Mouse (Mus musculus): ENCODE measurements around the gene Slc8a3. TPM values are rescaled to one million over a fixed set of nuclear protein-coding genes. Genes with fewer than 3 reads are reported as not detected.

The Slc8a3 gene
- total and polyA plus RNA-seq, 3 experiments: not detected

- Histone ChIP-seq H3K27me3 (ENCODE audit: control insufficient read depth in 1 of 2, insufficient read depth in 2 of 2, low read length in 2 of 2) (peaks cover 0 to 3% of the 10 kb centered on the region in 2 experiments), H3K4me1 (ENCODE audit: control insufficient read depth in 1 of 2, insufficient read depth in 2 of 2, low read length in 2 of 2) (no peaks in the 10 kb centered on the region), H3K36me3 (ENCODE audit: control insufficient read depth in 1 of 2, insufficient read depth in 2 of 2, low read length in 2 of 2) (no peaks in the 10 kb centered on the region), H3K4me3 (ENCODE audit: control insufficient read depth in 1 of 2, insufficient read depth in 1 of 2, low read depth in 2 of 2, low read length in 2 of 2) (no peak overlapping the region), H3K9ac (ENCODE audit: control insufficient read depth, low read depth, low read length, poor library complexity, severe bottlenecking) (no peak overlapping the region), H3K79me2 (ENCODE audit: control insufficient read depth, insufficient read depth, low read length, poor library complexity) (no peaks in the 10 kb centered on the region), H3K27ac (ENCODE audit: control insufficient read depth, low read depth, low read length) (no peak overlapping the region), H3K9me3 (replicated peaks; ENCODE audit: insufficient read depth, low read length) (no peaks in the 10 kb centered on the region)
- no peak for DNase-seq (ENCODE audit: low read depth, low spot score)
- TF ChIP-seq CHD1 (IDR thresholded peaks at IDR 0.05; ENCODE audit: low read depth, low read length) (no peak), CTCF (IDR thresholded peaks at IDR 0.05 in 2 of 3, conservative IDR thresholded peaks at IDR 0.05 in 1 of 3; ENCODE audit: control insufficient read depth in 1 of 3, insufficient read depth in 1 of 3, low read depth in 2 of 3, low read length in 3 of 3, poor library complexity in 1 of 3, severe bottlenecking in 1 of 3) (no peak), MYC (IDR thresholded peaks at IDR 0.05; ENCODE audit: low read depth, low read length) (no peak)
Measured at GRCm38 (mm10) chr12:81262821-81263220, 70.2 kb downstream of the Slc8a3 start.

DNA sequence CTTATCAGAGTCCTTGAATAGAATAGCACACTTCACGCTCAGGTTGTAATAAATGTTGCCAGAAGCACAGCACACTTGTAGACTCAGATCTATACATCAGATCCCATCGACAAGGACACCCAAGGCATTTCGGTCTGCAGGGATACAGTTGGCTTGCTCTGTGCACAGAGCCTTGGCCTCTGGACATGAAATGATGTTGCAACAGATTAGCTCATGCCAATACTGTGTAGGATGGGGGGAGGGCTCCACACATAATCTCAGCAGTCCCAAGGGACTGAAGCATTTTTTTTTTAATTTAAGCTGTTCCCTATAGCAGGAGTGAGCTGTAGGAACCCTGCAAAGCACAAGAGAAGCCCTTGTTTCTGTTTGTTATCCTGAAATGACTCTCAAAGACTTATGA is 74.8 kb downstream of the Slc8a3 start:
- no peak overlapping the region for H3K9ac ChIP-seq (ENCODE audit: control insufficient read depth, low read depth, low read length, poor library complexity, severe bottlenecking)
- no peak overlapping the region for H3K27ac ChIP-seq (ENCODE audit: control insufficient read depth, low read depth, low read length)
- peaks cover 0 to 4% of the 10 kb centered on the region in 2 experiments; a peak in 3 of 4 replicates for H3K27me3 ChIP-seq (ENCODE audit: control insufficient read depth in 1 of 2, insufficient read depth in 2 of 2, low read length in 2 of 2)
- no peaks in the 10 kb centered on the region for H3K79me2 ChIP-seq (ENCODE audit: control insufficient read depth, insufficient read depth, low read length, poor library complexity)
- no peak for TF ChIP-seq JUND (IDR thresholded peaks at IDR 0.05; ENCODE audit: low read depth, low read length)
- no peak for TF ChIP-seq MAFK (IDR thresholded peaks at IDR 0.05; ENCODE audit: borderline replicate concordance, low read depth, low read length)
- no peak for TF ChIP-seq USF1 (IDR thresholded peaks at IDR 0.05; ENCODE audit: low read depth, low read length)
- no peak for TF ChIP-seq E2F4 (IDR thresholded peaks at IDR 0.05; ENCODE audit: borderline replicate concordance, low read depth, low read length)
- TF ChIP-seq POLR2A (IDR thresholded peaks at IDR 0.05; ENCODE audit: control insufficient read depth in 1 of 2, insufficient read depth in 1 of 2, low read depth in 1 of 2, low read length in 2 of 2, poor library complexity in 1 of 2): no peak
- no peak for TF ChIP-seq CHD2 (IDR thresholded peaks at IDR 0.05; ENCODE audit: low read length)
- no peak for TF ChIP-seq ZKSCAN1 (IDR thresholded peaks at IDR 0.05; ENCODE audit: low read depth, low read length)
- TF ChIP-seq MXI1 (IDR thresholded peaks at IDR 0.05; ENCODE audit: low read depth, low read length): no peak
- H3K9me3 ChIP-seq (replicated peaks; ENCODE audit: insufficient read depth, low read length): no peaks in the 10 kb centered on the region
- H3K4me3 ChIP-seq (ENCODE audit: control insufficient read depth in 1 of 2, insufficient read depth in 1 of 2, low read depth in 2 of 2, low read length in 2 of 2): no peak overlapping the region
- no peaks in the 10 kb centered on the region for H3K36me3 ChIP-seq (ENCODE audit: control insufficient read depth in 1 of 2, insufficient read depth in 2 of 2, low read length in 2 of 2)
- DNase-seq (ENCODE audit: low read depth, low spot score): no peak
- no peaks in the 10 kb centered on the region for H3K4me1 ChIP-seq (ENCODE audit: control insufficient read depth in 1 of 2, insufficient read depth in 2 of 2, low read length in 2 of 2)

DNA sequence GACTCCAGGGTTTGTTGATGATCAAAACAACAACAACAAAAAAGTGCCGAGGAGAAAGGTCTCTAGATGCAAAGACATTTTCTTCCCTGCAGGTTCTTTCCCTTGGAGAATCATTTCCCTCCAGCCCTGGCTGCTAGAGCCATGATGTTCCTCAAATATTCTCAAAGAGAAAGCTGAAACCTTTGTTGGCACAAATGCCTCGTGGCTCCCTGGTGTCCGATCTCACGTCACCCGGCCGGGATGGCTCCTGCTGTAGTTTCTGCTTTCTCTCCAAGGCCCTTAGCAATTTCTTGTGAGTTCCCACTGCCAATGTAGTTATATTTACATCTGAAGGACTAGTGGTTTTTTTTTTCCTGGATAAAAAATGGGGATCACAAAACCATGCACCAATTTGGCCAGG is 87.6 kb downstream of the Slc8a3 start:
- no peak overlapping the region for H3K4me3 ChIP-seq (ENCODE audit: control insufficient read depth in 1 of 2, insufficient read depth in 1 of 2, low read depth in 2 of 2, low read length in 2 of 2)
- TF ChIP-seq E2F4 (IDR thresholded peaks at IDR 0.05; ENCODE audit: borderline replicate concordance, low read depth, low read length) (no peak), CTCF (IDR thresholded peaks at IDR 0.05 in 2 of 3, conservative IDR thresholded peaks at IDR 0.05 in 1 of 3; ENCODE audit: control insufficient read depth in 1 of 3, insufficient read depth in 1 of 3, low read depth in 2 of 3, low read length in 3 of 3, poor library complexity in 1 of 3, severe bottlenecking in 1 of 3) (no peak)
- H3K9ac ChIP-seq (ENCODE audit: control insufficient read depth, low read depth, low read length, poor library complexity, severe bottlenecking): no peak overlapping the region
- no peak for DNase-seq (ENCODE audit: low read depth, low spot score)
- H3K27me3 ChIP-seq (ENCODE audit: control insufficient read depth in 1 of 2, insufficient read depth in 2 of 2, low read length in 2 of 2): peaks cover 0 to 1% of the 10 kb centered on the region in 2 experiments; a peak in 2 of 4 replicates
- no peak overlapping the region for H3K27ac ChIP-seq (ENCODE audit: control insufficient read depth, low read depth, low read length)
- no peaks in the 10 kb centered on the region for H3K9me3 ChIP-seq (replicated peaks; ENCODE audit: insufficient read depth, low read length)
- H3K79me2 ChIP-seq (ENCODE audit: control insufficient read depth, insufficient read depth, low read length, poor library complexity): no peaks in the 10 kb centered on the region
- H3K4me1 ChIP-seq (ENCODE audit: control insufficient read depth in 1 of 2, insufficient read depth in 2 of 2, low read length in 2 of 2): no peaks in the 10 kb centered on the region
- no peaks in the 10 kb centered on the region for H3K36me3 ChIP-seq (ENCODE audit: control insufficient read depth in 1 of 2, insufficient read depth in 2 of 2, low read length in 2 of 2)
